Comparison of ENCODE assay signal across 21 mouse cellular contexts in genomic region chr2:170029304-170029856, GRCm38 (mm10).
DNase-seq lines count a peak whose midpoint lies in the region; ATAC-seq and TF ChIP-seq lines count a peak whose summit lies in the region.
"Had no signal": no experiment of that assay in that cellular context is flagged by ENCODE, and none has a peak within 500 bp of the region (broad histone marks: within the 10 kb centered on the region; RNA-seq: fewer than 3 reads in every experiment).

No protein-coding gene starts in this region.

- DNase-seq in hindbrain, embryonic 10.5 days (ENCODE audit: low spot score) = no peak
- DNase-seq in neural tube, embryonic 10.5 days (ENCODE audit: extremely low spot score, low spot score) = no peak
- DNase-seq in hindbrain, postnatal 0 days (ENCODE audit: low spot score) = no peak
- no peak for DNase-seq in heart, adult 9 months (ENCODE audit: low spot score in 2 of 2)
- no peak for DNase-seq in limb, embryonic 10.5 days (ENCODE audit: low spot score)
- DNase-seq: adrenal gland, adult 8-10 months; cerebellum, adult 18-20 months; cerebellum, postnatal 25 days; gastrocnemius, postnatal 10 days; heart, adult 11 months; heart, postnatal 14 days; kidney, adult 11 months; kidney, postnatal 4 days; lung, postnatal 4 days had no signal

- H3K4me3 ChIP-seq in hindbrain, embryonic 13.5 days = no peak overlapping the region
- H3K4me3 ChIP-seq in hindbrain, embryonic 10.5 days = no peak overlapping the region
- H3K4me3 ChIP-seq in neural tube, embryonic 13.5 days = no peak overlapping the region
- H3K4me3 ChIP-seq in hindbrain, postnatal 0 days (ENCODE audit: low read length) = no peak overlapping the region
- H3K4me3 ChIP-seq in limb, embryonic 10.5 days = no peak overlapping the region
- H3K4me3 ChIP-seq: heart, embryonic 13.5 days; left cerebral cortex, adult 2 months; limb, embryonic 15.5 days; midbrain, embryonic 10.5 days had no signal

- 79% methylated on average over 10 of the region's 10 CpGs for WGBS in hindbrain, embryonic 13.5 days
- 89% methylated on average over 10 of the region's 10 CpGs for WGBS in hindbrain, embryonic 10.5 days
- 85% methylated on average over 10 of the region's 10 CpGs for WGBS in neural tube, embryonic 13.5 days
- 74% methylated on average over 10 of the region's 10 CpGs for WGBS in hindbrain, postnatal 0 days
- 91% methylated on average over 10 of the region's 10 CpGs for WGBS in limb, embryonic 10.5 days

- H3K27me3 ChIP-seq in hindbrain, embryonic 13.5 days = no peaks in the 10 kb centered on the region
- H3K27me3 ChIP-seq in hindbrain, embryonic 10.5 days (ENCODE audit: insufficient read depth, poor library complexity, severe bottlenecking) = no peaks in the 10 kb centered on the region
- H3K27me3 ChIP-seq in neural tube, embryonic 13.5 days = no peaks in the 10 kb centered on the region
- H3K27me3 ChIP-seq in hindbrain, postnatal 0 days (ENCODE audit: insufficient read depth, low read length) = no peaks in the 10 kb centered on the region
- no peaks in the 10 kb centered on the region for H3K27me3 ChIP-seq in limb, embryonic 10.5 days (ENCODE audit: low read depth, poor library complexity, severe bottlenecking)
- H3K27me3 ChIP-seq: heart, embryonic 13.5 days; limb, embryonic 15.5 days had no signal

- peak overlapping the region; percentile 76 for H3K27ac ChIP-seq in hindbrain, embryonic 13.5 days
- no peak overlapping the region for H3K27ac ChIP-seq in hindbrain, embryonic 10.5 days
- H3K27ac ChIP-seq in neural tube, embryonic 13.5 days (replicated peaks) = peak overlapping the region; percentile 84
- H3K27ac ChIP-seq in hindbrain, postnatal 0 days = no peak overlapping the region
- H3K27ac ChIP-seq in limb, embryonic 10.5 days = no peak overlapping the region
- H3K27ac ChIP-seq: forebrain, embryonic 13.5 days; heart, embryonic 13.5 days; left cerebral cortex, adult 2 months; limb, embryonic 15.5 days; midbrain, embryonic 10.5 days had no signal

- TF ChIP-seq CTCF in hindbrain, postnatal 0 days (IDR thresholded peaks at IDR 0.05; ENCODE audit: low read depth) = no peak

- H3K36me3 ChIP-seq in hindbrain, embryonic 13.5 days = no peaks in the 10 kb centered on the region
- H3K36me3 ChIP-seq in hindbrain, embryonic 10.5 days = no peaks in the 10 kb centered on the region
- no peaks in the 10 kb centered on the region for H3K36me3 ChIP-seq in neural tube, embryonic 13.5 days
- H3K36me3 ChIP-seq in hindbrain, postnatal 0 days (ENCODE audit: insufficient read depth, low read length) = no peaks in the 10 kb centered on the region
- no peaks in the 10 kb centered on the region for H3K36me3 ChIP-seq in limb, embryonic 10.5 days
- H3K36me3 ChIP-seq: heart, embryonic 13.5 days; limb, embryonic 15.5 days; midbrain, embryonic 10.5 days had no signal

- peaks cover 7% of the 10 kb centered on the region; the same call in 1 of the 2 replicates for H3K4me1 ChIP-seq in hindbrain, embryonic 13.5 days (replicated peaks)
- H3K4me1 ChIP-seq in hindbrain, embryonic 10.5 days (replicated peaks) = peaks cover 8% of the 10 kb centered on the region; the same call in 1 of the 2 replicates
- peaks cover 6% of the 10 kb centered on the region; the same call in 1 of the 2 replicates for H3K4me1 ChIP-seq in neural tube, embryonic 13.5 days (replicated peaks)
- no peaks in the 10 kb centered on the region for H3K4me1 ChIP-seq in hindbrain, postnatal 0 days (ENCODE audit: insufficient read depth, low read length)
- H3K4me1 ChIP-seq in limb, embryonic 10.5 days = peaks cover 23% of the 10 kb centered on the region
- H3K4me1 ChIP-seq: heart, embryonic 13.5 days; midbrain, embryonic 10.5 days had no signal

- no peaks in the 10 kb centered on the region for H3K9me3 ChIP-seq in hindbrain, embryonic 13.5 days
- peaks cover 4% of the 10 kb centered on the region; the same call in 1 of the 2 replicates for H3K9me3 ChIP-seq in hindbrain, embryonic 10.5 days
- no peaks in the 10 kb centered on the region for H3K9me3 ChIP-seq in neural tube, embryonic 13.5 days
- H3K9me3 ChIP-seq in hindbrain, postnatal 0 days (ENCODE audit: low read length) = no peaks in the 10 kb centered on the region; the same call in 1 of the 2 replicates
- H3K9me3 ChIP-seq in limb, embryonic 10.5 days (replicated peaks) = no peaks in the 10 kb centered on the region
- H3K9me3 ChIP-seq: limb, embryonic 15.5 days had no signal

- no peak overlapping the region for H3K9ac ChIP-seq in hindbrain, embryonic 13.5 days
- H3K9ac ChIP-seq in neural tube, embryonic 13.5 days = no peak overlapping the region
- H3K9ac ChIP-seq in hindbrain, postnatal 0 days (replicated peaks; ENCODE audit: low read length) = no peak overlapping the region
- H3K9ac ChIP-seq: forebrain, embryonic 13.5 days; heart, embryonic 13.5 days; limb, embryonic 15.5 days had no signal

- no peak for ATAC-seq in hindbrain, embryonic 13.5 days (ENCODE audit: low FRiP score)
- no peak for ATAC-seq in neural tube, embryonic 13.5 days (ENCODE audit: low read depth)
- no peak for ATAC-seq in hindbrain, postnatal 0 days

- peak overlapping the region; percentile 36; the same call in 1 of the 2 replicates for H3K4me2 ChIP-seq in hindbrain, embryonic 13.5 days
- no peak overlapping the region for H3K4me2 ChIP-seq in neural tube, embryonic 13.5 days
- H3K4me2 ChIP-seq in hindbrain, postnatal 0 days (ENCODE audit: low read depth, low read length) = peak overlapping the region; percentile 35; the same call in 1 of the 2 replicates
- H3K4me2 ChIP-seq: heart, embryonic 13.5 days; limb, embryonic 15.5 days had no signal

Comparison
In these comparisons a context has a peak if more than half of its experiments do, and no peak if none do; other contexts are left out.
1. H3K27ac ChIP-seq: peak in hindbrain, embryonic 13.5 days (single experiment) and neural tube, embryonic 13.5 days (single experiment); none in hindbrain, embryonic 10.5 days (single experiment), hindbrain, postnatal 0 days (single experiment) and limb, embryonic 10.5 days (single experiment).